Mouse (Mus musculus) telencephalon, adult 2 months (tissue): Measurements from ENCODE around the gene Olfr325.

Experiments used
- DNase-seq: peaks from one replicate; pipeline ENCODE4 v3.0.0-alpha.2; 2011; ENCODE audit warnings: low read depth, low spot score

Olfr325 gene

DNA sequence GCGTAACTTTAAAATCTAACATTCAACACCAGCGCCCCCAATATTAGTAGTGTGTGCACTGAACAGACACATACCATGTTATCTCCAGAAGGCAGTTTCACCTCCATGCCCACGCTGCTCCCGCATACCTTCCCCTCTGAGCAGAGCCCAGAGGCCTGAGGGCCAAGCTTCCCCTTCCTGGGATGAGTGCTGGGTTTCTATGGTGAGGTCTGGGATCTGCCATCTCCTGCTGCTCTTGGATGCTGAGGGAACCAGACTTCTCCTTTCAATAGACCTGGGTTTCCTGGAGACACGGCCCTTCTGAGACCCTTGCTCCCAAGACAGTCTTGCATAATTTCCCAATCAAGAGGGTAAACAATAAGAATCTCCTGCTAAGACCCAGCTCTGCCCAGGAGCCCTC is 52.9 kb downstream of the Olfr325 start, which contains the start of gene Olfr323:
TSS of gene Olfr323 (minus strand) at position 101 of the 400 bp plus-strand sequence.
- DNase-seq = no peak
